Mouse (Mus musculus) Patski (cell line): ENCODE data around the gene Best1. TPM values are rescaled to one million over a fixed set of nuclear protein-coding genes. Genes with fewer than 3 reads are reported as not detected.

Experiments used
- ATAC-seq: fragments of 100-300 bp; one replicate; pipeline ENCODE4 v1.8.0; 2021
- CTCF ChIA-PET: fragments of 350-600 bp; sonication (Branson Sonifier 250); formaldehyde crosslinking; loops from one replicate; lab custom pipeline; 2022; ENCODE audit warnings: inconsistent platforms; lab: Charles Lee
- POLR2A ChIA-PET: fragments of 350-600 bp; sonication (Branson Sonifier 250); formaldehyde crosslinking; loops from one replicate; lab custom pipeline; 2022; ENCODE audit warnings: antibody characterized with exemption, inconsistent platforms; lab: Charles Lee
- DNase-seq: peaks from one replicate; pipeline ENCODE4 v3.0.0-alpha.2; 2011; ENCODE audit warnings: low read depth, low spot score
- H3K27me3 ChIP-seq: fragments of 371-371 bp; one replicate; pipeline ENCODE4 v1.5.1; 2021
- CTCF ChIP-seq: fragments of 100-300 bp; IDR thresholded peaks from one replicate; pipeline ENCODE4 v1.5.1; 2021
- in situ Hi-C: fragments of 300-500 bp; cut with MboI; formaldehyde crosslinking; loops from 3 replicates; pipeline ENCODE4 v1.11.1; 2018; ENCODE audit warnings: low pct_unique_long_range_greater_than_20kb, mixed read lengths
- polyA plus RNA-seq: library from polyadenylated mRNA; unstranded; gene quantifications from one replicate; pipeline ENCODE4 v1.2.3, GENCODE M21; 2021

Gene Best1
- polyA plus RNA-seq, 1 experiment from 2014 or later: not detected

GRCm38 (mm10) chr19:10041388-10042148, 40.1 kb upstream of the Best1 start, which contains the start of gene Fads3:
Gene Fads3 (plus strand): TSS chr19:10041569.
- TF ChIP-seq CTCF: no peak
- H3K27me3 ChIP-seq: no peaks in the 10 kb centered on the region
- DNase-seq: no peak
- ChIA-PET POLR2A (interaction anchor here (0.6 to 0.7 kb wide), 3 partner anchors 12 to 129 kb away, joined by 3 read pairs; no protein-coding TSS in a partner anchor), CTCF (interaction anchor here (3.4 kb wide), 1 partner anchor 18 kb away, joined by 17 read pairs; no protein-coding TSS in a partner anchor)
- ATAC-seq: peak; percentile 51
- in situ Hi-C loops: no loop called here

GRCm38 (mm10) chr19:10040866-10041387, 39.5 kb upstream of the Best1 start:
- ATAC-seq (peak; percentile 1), DNase-seq (no peak)
- in situ Hi-C loops: no loop called here
- CTCF ChIA-PET: interaction anchor here (1.3 to 8.3 kb wide), 3 partner anchors 42 to 159 kb away, joined by 4 to 78 read pairs (median 20); partner anchors contain the start of genes Best1, Fads1 and Rab3il1
- POLR2A ChIA-PET: no interaction called here
- no peak for TF ChIP-seq CTCF
- H3K27me3 ChIP-seq: no peaks in the 10 kb centered on the region

GRCm38 (mm10) chr19:10039615-10040014, 38.2 kb upstream of the Best1 start:
- TF ChIP-seq CTCF: no peak
- no peaks in the 10 kb centered on the region for H3K27me3 ChIP-seq
- in situ Hi-C loops: loop anchor here (5.0 kb wide), 1 partner anchor 37 kb away; the partner anchor contains the start of genes Best1 and Rab3il1
- DNase-seq: no peak
- CTCF ChIA-PET: interaction anchor here (0.7 to 8.3 kb wide), 10 partner anchors 10 to 160 kb away, joined by 3 to 78 read pairs (median 4); partner anchors contain the start of genes Best1, Fads1 and Rab3il1
- no peak for ATAC-seq
- POLR2A ChIA-PET: no interaction called here

GRCm38 (mm10) chr19:10038910-10039309, 37.5 kb upstream of the Best1 start:
- POLR2A ChIA-PET: no interaction called here
- CTCF ChIA-PET: interaction anchor here (0.7 to 8.3 kb wide), 14 partner anchors 10 to 161 kb away, joined by 3 to 78 read pairs (median 4); partner anchors contain the start of genes Best1, Fads1 and Rab3il1
- DNase-seq (no peak), ATAC-seq (peak; percentile 32)
- in situ Hi-C loops: loop anchor here (5.0 kb wide), 1 partner anchor 37 kb away; the partner anchor contains the start of genes Best1 and Rab3il1
- TF ChIP-seq CTCF: no peak
- H3K27me3 ChIP-seq: no peaks in the 10 kb centered on the region

- H3K27me3 ChIP-seq: no peaks in the 10 kb centered on the region
- CTCF ChIA-PET: interaction anchor here (0.7 to 8.3 kb wide), 14 partner anchors 9 to 161 kb away, joined by 3 to 78 read pairs (median 4); partner anchors contain the start of genes Best1, Fads1 and Rab3il1
- in situ Hi-C loops: loop anchor here (5.0 kb wide), 1 partner anchor 36 kb away; the partner anchor contains the start of genes Best1 and Rab3il1
- TF ChIP-seq CTCF: no peak
- DNase-seq: no peak
- ATAC-seq: no peak
- POLR2A ChIA-PET: interaction anchor here (0.7 kb wide), 1 partner anchor 9 kb away, joined by 3 read pairs; no protein-coding TSS in a partner anchor
Observed at GRCm38 (mm10) chr19:10038364-10038763, 36.9 kb upstream of the Best1 start.

GRCm38 (mm10) chr19:10037534-10037933, 36.1 kb upstream of the Best1 start:
- POLR2A ChIA-PET: interaction anchor here (0.6 to 0.8 kb wide), 3 partner anchors 10 to 261 kb away, joined by 3 to 4 read pairs (median 4); no protein-coding TSS in a partner anchor
- H3K27me3 ChIP-seq: no peaks in the 10 kb centered on the region
- no peak for ATAC-seq
- no peak for TF ChIP-seq CTCF
- CTCF ChIA-PET: interaction anchor here (1.2 to 8.3 kb wide), 3 partner anchors 21 to 46 kb away, joined by 3 to 78 read pairs (median 28); partner anchors contain the start of genes Best1 and Rab3il1
- in situ Hi-C loops: loop anchor here (5.0 kb wide), 1 partner anchor 35 kb away; the partner anchor contains the start of genes Best1 and Rab3il1
- no peak for DNase-seq

- ChIA-PET CTCF (interaction anchor here (0.7 to 8.3 kb wide), 23 partner anchors 9 to 173 kb away, joined by 3 to 78 read pairs (median 4); partner anchors contain the start of genes Best1 and Rab3il1), POLR2A (interaction anchor here (1.1 kb wide), 1 partner anchor 162 kb away, joined by 4 read pairs; no protein-coding TSS in a partner anchor)
- in situ Hi-C loops: loop anchor here (5.0 kb wide), 1 partner anchor 33 kb away; the partner anchor contains the start of genes Best1 and Rab3il1
- DNase-seq (no peak), ATAC-seq (no peak)
- TF ChIP-seq CTCF: no peak
- no peaks in the 10 kb centered on the region for H3K27me3 ChIP-seq
Observed at GRCm38 (mm10) chr19:10034785-10035447, 33.5 kb upstream of the Best1 start.

GRCm38 (mm10) chr19:10034356-10034755, 32.9 kb upstream of the Best1 start:
- ChIA-PET CTCF (interaction anchor here (0.7 to 8.3 kb wide), 23 partner anchors 9 to 174 kb away, joined by 3 to 78 read pairs (median 4); partner anchors contain the start of genes Best1 and Rab3il1), POLR2A (interaction anchor here (0.6 kb wide), 1 partner anchor 13 kb away, joined by 6 read pairs; no protein-coding TSS in a partner anchor)
- no peaks in the 10 kb centered on the region for H3K27me3 ChIP-seq
- in situ Hi-C loops: no loop called here
- ATAC-seq (no peak), DNase-seq (no peak)
- no peak for TF ChIP-seq CTCF
